Mouse (Mus musculus): ENCODE results near the gene Fsip2. TPM values are rescaled to one million over a fixed set of nuclear protein-coding genes. Genes with fewer than 3 reads are reported as not detected.

Fsip2 gene
- polyA plus RNA-seq (2012; rRNA removed) = not detected in 2 replicates

GRCm38 (mm10) chr2:82943472-82943871, at the start of gene Fsip2:
TSS of gene Fsip2 (plus strand) at chr2:82943634.
- Histone ChIP-seq H3K4me1 (replicated peaks; ENCODE audit: control insufficient read depth, insufficient read depth, low read length) (no peaks in the 10 kb centered on the region), H3K4me3 (ENCODE audit: control insufficient read depth, insufficient read depth, low read length) (no peak within 1 kb of the TSS), H3K27ac (ENCODE audit: control insufficient read depth, insufficient read depth, low read length) (no peak within 1 kb of the TSS), H3K36me3 (ENCODE audit: control insufficient read depth, insufficient read depth, low read length) (no peaks in the 10 kb centered on the region), H3K27me3 (ENCODE audit: control insufficient read depth, insufficient read depth, low read length) (no peaks in the 10 kb centered on the region)
- TF ChIP-seq POLR2A (IDR thresholded peaks at IDR 0.05; ENCODE audit: control insufficient read depth, extremely low read depth, insufficient read depth, low read length, poor library complexity) (no peak), CTCF (IDR thresholded peaks at IDR 0.05; ENCODE audit: borderline replicate concordance, control insufficient read depth, extremely low read depth, insufficient read depth, low read length, poor library complexity) (no peak)
- 95% methylated on average over 17 of the region's 17 CpGs for WGBS
- no peak for DNase-seq

GRCm38 (mm10) chr2:82963443-82963842, 20.0 kb downstream of the Fsip2 start:
- 91% methylated on average over 3 of the region's 3 CpGs for WGBS

GRCm38 (mm10) chr2:83025853-83026252, 82.4 kb downstream of the Fsip2 start:
- Histone ChIP-seq H3K4me3 (ENCODE audit: control insufficient read depth, insufficient read depth, low read length) (no peak overlapping the region), H3K4me1 (replicated peaks; ENCODE audit: control insufficient read depth, insufficient read depth, low read length) (no peaks in the 10 kb centered on the region), H3K27ac (ENCODE audit: control insufficient read depth, insufficient read depth, low read length) (no peak overlapping the region), H3K36me3 (ENCODE audit: control insufficient read depth, insufficient read depth, low read length) (no peaks in the 10 kb centered on the region), H3K27me3 (ENCODE audit: control insufficient read depth, insufficient read depth, low read length) (no peaks in the 10 kb centered on the region)
- TF ChIP-seq POLR2A (IDR thresholded peaks at IDR 0.05; ENCODE audit: control insufficient read depth, extremely low read depth, insufficient read depth, low read length, poor library complexity) = no peak
- TF ChIP-seq CTCF (IDR thresholded peaks at IDR 0.05; ENCODE audit: borderline replicate concordance, control insufficient read depth, extremely low read depth, insufficient read depth, low read length, poor library complexity) = no peak
- DNase-seq = no peak
- WGBS = 74% methylated on average over 7 of the region's 7 CpGs

More at GRCm38 (mm10) chr2:82963443-82963842, 20.0 kb downstream of the Fsip2 start:
- Histone ChIP-seq H3K36me3 (ENCODE audit: control insufficient read depth, insufficient read depth, low read length) (no peaks in the 10 kb centered on the region), H3K27ac (ENCODE audit: control insufficient read depth, insufficient read depth, low read length) (no peak overlapping the region), H3K27me3 (ENCODE audit: control insufficient read depth, insufficient read depth, low read length) (no peaks in the 10 kb centered on the region), H3K4me3 (ENCODE audit: control insufficient read depth, insufficient read depth, low read length) (no peak overlapping the region), H3K4me1 (replicated peaks; ENCODE audit: control insufficient read depth, insufficient read depth, low read length) (no peaks in the 10 kb centered on the region)
- TF ChIP-seq POLR2A (IDR thresholded peaks at IDR 0.05; ENCODE audit: control insufficient read depth, extremely low read depth, insufficient read depth, low read length, poor library complexity) (no peak), CTCF (IDR thresholded peaks at IDR 0.05; ENCODE audit: borderline replicate concordance, control insufficient read depth, extremely low read depth, insufficient read depth, low read length, poor library complexity) (no peak)
- no peak for DNase-seq

GRCm38 (mm10) chr2:83052914-83053690, 109.7 kb downstream of the Fsip2 start:
- no peak overlapping the region for H3K4me3 ChIP-seq (ENCODE audit: control insufficient read depth, insufficient read depth, low read length)
- no peaks in the 10 kb centered on the region for H3K27me3 ChIP-seq (ENCODE audit: control insufficient read depth, insufficient read depth, low read length)
- DNase-seq = no peak
- H3K36me3 ChIP-seq (ENCODE audit: control insufficient read depth, insufficient read depth, low read length) = no peaks in the 10 kb centered on the region
- H3K27ac ChIP-seq (ENCODE audit: control insufficient read depth, insufficient read depth, low read length) = no peak overlapping the region
- TF ChIP-seq POLR2A (IDR thresholded peaks at IDR 0.05; ENCODE audit: control insufficient read depth, extremely low read depth, insufficient read depth, low read length, poor library complexity) = no peak
- TF ChIP-seq CTCF (IDR thresholded peaks at IDR 0.05; ENCODE audit: borderline replicate concordance, control insufficient read depth, extremely low read depth, insufficient read depth, low read length, poor library complexity) = no peak
- WGBS = 70% methylated on average over 5 of the region's 5 CpGs
- no peaks in the 10 kb centered on the region for H3K4me1 ChIP-seq (replicated peaks; ENCODE audit: control insufficient read depth, insufficient read depth, low read length)
